Mouse (Mus musculus): Measurements from ENCODE around the gene Fam129c. TPM values are rescaled to one million over a fixed set of nuclear protein-coding genes. Genes with fewer than 3 reads are reported as not detected.

The Fam129c gene
- total RNA-seq, 2 experiments from 2014 or later, result 3.3 TPM

DNA sequence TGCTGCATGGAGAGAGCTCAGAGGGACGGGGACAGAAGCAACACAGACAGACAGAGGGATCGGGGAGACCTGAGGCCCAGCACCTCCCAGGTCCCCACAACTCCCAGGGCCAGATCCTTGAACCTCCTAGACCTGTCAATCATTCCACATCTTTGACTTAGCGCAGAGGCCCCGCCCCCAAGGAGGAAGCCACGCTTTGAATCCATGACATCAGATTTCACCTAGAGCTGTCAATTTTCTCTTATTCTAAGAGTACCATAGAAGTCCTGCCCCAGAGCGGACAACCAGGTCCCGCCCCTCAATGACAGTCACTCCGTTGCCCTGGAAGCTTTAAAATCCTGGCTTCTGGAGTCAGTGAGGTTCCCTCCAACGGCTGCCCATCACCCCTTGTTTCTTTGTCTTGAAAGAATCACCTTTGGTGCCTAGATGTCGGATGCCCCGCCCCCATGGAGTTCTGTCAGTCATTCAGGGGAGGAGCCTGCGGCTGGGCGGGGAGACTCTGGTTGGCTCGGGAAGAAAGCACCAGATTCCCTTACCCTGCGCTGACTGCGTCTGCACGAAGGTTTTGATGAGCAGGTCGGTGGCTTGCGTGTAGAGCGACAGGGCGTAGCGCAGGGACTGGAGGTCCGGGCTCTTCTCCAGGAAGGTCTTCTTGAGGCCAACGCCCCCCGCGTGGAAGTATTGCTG lies 36.7 kb downstream of the Fam129c start:
- intact Hi-C loops (cut with DNase I), result no loop called here
- DNase-seq (ENCODE audit: low spot score in 2 of 2), result no peak

GRCm38 (mm10) chr8:71637149-71638095 lies 40.0 kb downstream of the Fam129c start:
- intact Hi-C loops (cut with DNase I), result no loop called here
- DNase-seq (ENCODE audit: low spot score in 2 of 2), result no peak

DNA sequence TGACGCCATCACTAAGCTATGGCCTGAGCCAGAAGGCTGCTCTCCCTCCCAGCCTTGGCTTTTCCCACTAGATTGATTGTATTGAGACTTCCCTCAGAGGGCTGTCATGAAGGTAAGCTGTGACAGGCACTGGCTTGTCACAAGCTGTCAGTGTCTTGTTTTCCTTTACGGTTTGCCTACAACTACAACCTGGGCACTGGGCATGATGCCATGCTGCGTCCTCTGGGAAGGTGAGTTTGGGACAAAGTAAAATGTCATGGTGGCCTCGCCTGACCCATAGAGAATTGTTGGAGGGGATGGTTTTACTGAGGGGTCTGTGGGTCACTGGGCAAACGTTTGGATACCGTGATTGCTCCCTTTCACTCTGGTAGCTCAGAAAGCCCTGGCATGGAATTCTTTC lies 40.9 kb downstream of the Fam129c start:
- DNase-seq (ENCODE audit: low spot score in 2 of 2), result no peak
- intact Hi-C loops (cut with DNase I), result no loop called here

- no peak for DNase-seq (ENCODE audit: low spot score in 2 of 2)
- intact Hi-C loops (cut with DNase I), result no loop called here
Observed at GRCm38 (mm10) chr8:71639318-71639717, 41.9 kb downstream of the Fam129c start.

DNA sequence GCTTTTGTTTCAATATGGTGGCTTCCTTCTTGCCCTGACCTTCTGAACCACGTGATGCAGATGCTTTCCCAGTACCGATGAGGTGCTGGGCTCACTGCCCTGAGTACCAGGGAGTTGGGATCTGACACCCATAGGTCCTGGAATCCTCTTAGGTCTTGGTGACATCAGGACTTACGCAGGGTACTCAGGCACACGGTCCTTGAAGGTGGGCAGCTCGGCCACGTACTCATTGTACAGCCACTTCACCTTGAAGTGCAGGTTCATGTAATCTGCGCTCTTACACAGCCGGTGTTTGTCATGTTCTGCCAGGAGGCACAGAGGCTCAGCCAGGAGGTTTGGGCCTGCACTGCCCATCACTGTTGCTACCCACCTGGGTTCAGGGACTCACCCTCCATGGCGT lies 48.1 kb downstream of the Fam129c start:
- intact Hi-C loops (cut with DNase I), result no loop called here
- DNase-seq (ENCODE audit: low spot score in 2 of 2), result no peak

DNA sequence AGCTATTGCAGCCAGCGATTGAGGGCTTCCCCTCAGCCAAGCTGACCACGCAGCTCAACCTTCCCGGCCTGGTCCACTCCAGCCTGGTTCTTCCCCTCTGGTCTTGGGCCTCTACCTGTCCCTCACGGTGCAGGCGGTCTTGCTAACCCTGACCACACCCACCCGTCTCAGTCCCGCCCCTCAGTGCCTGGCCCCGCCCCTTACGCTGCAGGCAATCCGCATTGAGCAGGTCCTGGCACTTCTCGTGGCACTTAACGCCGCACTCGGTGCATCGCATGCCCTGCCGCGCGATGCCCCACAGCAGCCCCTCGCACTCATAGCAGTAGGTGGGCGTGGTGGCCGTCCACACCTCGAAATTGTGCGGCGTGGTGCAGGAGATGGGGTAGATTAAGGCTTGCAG lies 57.2 kb downstream of the Fam129c start:
- no peak for DNase-seq (ENCODE audit: low spot score in 2 of 2)
- intact Hi-C loops (cut with DNase I), result no loop called here

Small RNA genes within 50 kb of the gene (microRNA-seq; reads per million reads assigned to microRNA genes)
- gene Mir6769b, result 23.0 to 34.7 reads per million in 2 experiments

Other genes starting within 250 kb of the Fam129c start
- 10 to 100 TPM; 84.5 to 94.0 TPM for gene Use1, start 230.8 kb upstream of the Fam129c start, total RNA-seq (2021)
- 10 to 100 TPM; 20.2 TPM for gene Ocel1, start 226.3 kb upstream of the Fam129c start, total RNA-seq (2021)
- 10 to 100 TPM; 32.2 to 34.2 TPM for gene Nr2f6, start 215.7 kb upstream of the Fam129c start, total RNA-seq (2021)
- 1 to 10 TPM; 5.9 to 7.2 TPM for gene Ushbp1, start 201.8 kb upstream of the Fam129c start, total RNA-seq (2021)
- gene Babam1, start 200.8 kb upstream of the Fam129c start, total RNA-seq (2021), result 10 to 100 TPM; 87.1 to 91.0 TPM
- gene Ankle1, start 191.6 kb upstream of the Fam129c start, total RNA-seq (2021), result under 1 TPM; 0.29 to 0.38 TPM
- 100 to 1,000 TPM; 225 to 230 TPM for gene Abhd8, start 134.0 kb upstream of the Fam129c start, total RNA-seq (2021)
- gene Mrpl34, start 132.7 kb upstream of the Fam129c start, total RNA-seq (2021), result 10 to 100 TPM; 75.5 to 79.8 TPM
- gene Dda1, start 128.4 kb upstream of the Fam129c start, total RNA-seq (2021), result 100 to 1,000 TPM in 1 of 2 experiments, 10 to 100 TPM in 1; 96.0 to 106 TPM
- 10 to 100 TPM; 68.7 to 74.9 TPM for gene Ano8, start 111.7 kb upstream of the Fam129c start, total RNA-seq (2021)
- gene Gtpbp3, start 109.5 kb upstream of the Fam129c start, total RNA-seq (2021), result 10 to 100 TPM; 29.8 to 30.8 TPM
- gene Plvap, start 85.9 kb upstream of the Fam129c start, total RNA-seq (2021), result 1 to 10 TPM; 6.6 to 7.6 TPM
- not detected for gene Ccdc194, start 71.9 kb upstream of the Fam129c start, total RNA-seq (2021)
- gene Bst2, start 60.2 kb upstream of the Fam129c start, total RNA-seq (2021), result 1 to 10 TPM; 2.8 to 4.2 TPM
- gene Mvb12a, start 54.7 kb upstream of the Fam129c start, total RNA-seq (2021), result 10 to 100 TPM; 32.9 to 38.5 TPM
- under 1 TPM in 1 of 2 experiments, not detected in 1; 0.22 TPM for gene Tmem221, start 38.8 kb upstream of the Fam129c start, total RNA-seq (2021)
- gene Nxnl1, start 31.0 kb upstream of the Fam129c start, total RNA-seq (2021), result under 1 TPM in 1 of 2 experiments, not detected in 1; 0.15 TPM
- gene Slc27a1, start 28.8 kb upstream of the Fam129c start, total RNA-seq (2021), result 10 to 100 TPM; 82.0 to 84.3 TPM
- 10 to 100 TPM; 54.4 to 55.4 TPM for gene Pgls, start 5.5 kb upstream of the Fam129c start, total RNA-seq (2021)
- 10 to 100 TPM; 59.4 to 64.7 TPM for gene Colgalt1, start 13.3 kb downstream of the Fam129c start, total RNA-seq (2021)
- 100 to 1,000 TPM; 299 to 337 TPM for gene Unc13a, start 74.1 kb downstream of the Fam129c start, total RNA-seq (2021)
- gene Jak3, start 78.6 kb downstream of the Fam129c start, total RNA-seq (2021), result 1 to 10 TPM; 5.6 to 6.4 TPM
- gene Insl3, start 91.6 kb downstream of the Fam129c start, total RNA-seq (2021), result 1 to 10 TPM; 1.8 to 2.8 TPM
- under 1 TPM; 0.44 to 0.49 TPM for gene B3gnt3, start 104.1 kb downstream of the Fam129c start, total RNA-seq (2021)
- gene Fcho1, start 128.1 kb downstream of the Fam129c start, total RNA-seq (2021), result 100 to 1,000 TPM; 152 to 156 TPM